Mouse (Mus musculus) lung, adult 18-20 months (tissue): Measurements from ENCODE around the gene Pde4b.
A peak's percentile ranks its signal among the peaks of the same experiment; 100 is the strongest.

ENCODE experiments used
- DNase-seq, 2 experiments: peaks; one replicate each; pipeline ENCODE4 v3.0.0; 2022; ENCODE audit warnings: mixed read lengths in 2 of 2

Pde4b gene

DNA sequence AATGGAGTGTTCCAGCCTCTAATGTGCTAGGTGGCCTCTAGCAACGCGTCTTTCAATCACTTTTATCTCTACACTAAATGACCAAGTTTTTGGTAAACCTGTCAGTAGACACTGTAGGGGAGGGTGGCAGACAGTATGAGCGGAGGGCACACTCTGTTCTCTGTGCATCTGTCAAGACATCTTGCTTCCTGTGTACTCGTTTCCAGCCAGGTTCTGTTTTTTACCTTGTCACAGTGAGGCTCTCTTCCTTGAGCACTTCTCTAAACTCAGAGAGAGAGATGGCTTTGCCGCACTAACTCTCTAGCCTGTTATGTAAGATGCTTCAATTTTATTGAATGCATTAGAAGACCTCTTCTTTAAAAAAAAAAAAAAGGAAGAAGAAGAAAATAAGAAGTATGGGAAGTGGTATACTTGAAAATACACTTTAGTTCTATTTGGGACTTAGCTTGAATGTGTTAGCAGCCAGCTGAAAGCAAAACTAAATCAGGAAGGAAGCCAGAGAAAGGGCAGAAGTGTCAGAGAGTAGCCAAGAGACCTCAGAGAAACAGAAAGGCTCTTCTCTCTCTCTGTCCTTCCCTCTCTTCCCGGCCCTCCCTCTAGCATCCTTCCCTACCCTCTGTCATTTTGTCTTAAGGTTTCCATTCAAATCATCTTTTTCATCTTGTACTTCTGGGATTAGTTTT is 202.8 kb downstream of the Pde4b start:
- DNase-seq: no peak

DNA sequence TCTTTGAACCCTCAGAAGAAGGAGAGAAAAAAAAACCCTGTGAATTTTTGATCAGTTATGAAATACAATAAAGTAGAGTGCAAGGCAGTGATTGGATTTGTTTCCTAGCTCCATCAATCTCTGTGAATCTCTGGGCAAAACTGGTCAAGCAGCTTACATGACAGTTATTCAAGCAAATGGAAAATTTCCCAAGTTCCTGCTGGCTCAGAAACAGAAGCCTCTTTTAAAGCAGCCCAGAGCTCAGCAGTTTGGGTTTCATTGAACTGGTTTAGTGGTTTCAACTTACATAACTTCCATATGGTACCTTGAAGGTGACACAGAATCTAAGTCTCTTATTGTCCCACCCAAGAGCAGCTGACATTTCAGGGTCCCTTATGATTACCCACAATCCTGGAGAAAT is 210.2 kb downstream of the Pde4b start:
- DNase-seq: no peak

DNA sequence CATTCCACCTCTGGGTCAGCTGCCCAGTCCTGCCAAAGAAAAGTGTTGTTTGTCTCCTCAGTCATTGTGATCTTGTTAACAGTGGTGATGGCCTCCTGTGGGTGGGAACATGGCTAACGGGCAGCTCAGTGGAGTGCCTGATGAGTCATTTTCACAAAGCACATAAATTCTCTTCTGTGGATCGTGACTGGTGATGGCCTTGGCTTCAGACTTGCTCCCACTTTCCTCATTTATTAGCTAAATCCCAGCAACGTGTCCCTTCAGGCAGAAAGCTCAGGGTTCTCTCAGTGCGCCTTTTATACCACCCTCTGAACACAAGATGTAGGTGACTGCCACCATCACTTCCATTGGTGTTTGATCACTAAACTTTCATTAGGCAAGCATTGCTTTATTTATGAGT is 215.2 kb downstream of the Pde4b start:
- DNase-seq: no peak

DNA sequence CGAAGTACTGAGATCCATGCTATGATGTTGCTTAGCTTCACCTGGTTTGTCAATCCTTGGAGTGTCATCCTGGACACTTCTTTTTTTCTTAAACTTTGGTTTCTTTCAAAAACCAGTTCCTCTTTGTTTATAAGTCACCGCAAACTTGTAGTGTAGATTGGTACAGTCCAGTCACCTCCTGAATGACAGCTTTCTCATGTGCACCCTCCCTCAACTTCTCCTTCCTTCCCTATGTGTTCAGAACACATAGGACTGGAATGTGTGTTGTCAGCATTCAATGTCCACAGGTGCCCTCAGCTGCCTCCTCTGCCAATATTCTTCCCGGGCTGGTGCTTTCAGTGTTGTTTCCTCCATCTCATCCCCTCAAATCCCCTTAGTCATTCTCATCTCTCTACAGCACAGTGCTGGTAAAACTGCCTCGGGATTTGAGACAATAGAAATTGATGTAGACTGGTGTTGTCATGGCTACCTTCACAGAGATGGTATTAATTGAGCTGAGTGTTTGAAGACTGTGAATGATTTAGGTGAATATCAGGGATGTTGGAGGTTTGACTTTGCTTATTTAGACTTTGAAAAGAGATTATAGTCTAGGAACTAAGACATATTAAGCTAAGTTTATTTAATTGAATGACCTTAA is 220.4 kb downstream of the Pde4b start:
- DNase-seq: no peak

DNA sequence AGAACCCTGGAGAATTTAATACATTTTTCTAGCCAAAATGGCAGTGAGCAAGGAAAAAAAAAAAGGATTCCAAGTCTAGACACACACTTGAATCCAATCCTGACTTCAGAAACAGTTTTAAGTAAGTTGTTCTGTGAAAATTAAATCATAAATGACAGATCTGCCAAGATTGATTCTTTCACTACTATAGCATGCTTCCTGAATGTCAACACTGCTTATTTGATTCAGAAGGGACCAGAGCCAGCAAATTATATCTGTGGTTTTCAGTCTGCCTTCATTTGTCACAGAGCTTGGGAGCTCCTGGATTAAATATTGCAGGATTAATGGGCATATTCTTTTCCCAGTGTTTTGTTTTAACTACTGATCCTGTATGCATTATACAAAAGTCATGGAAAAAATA is 223.3 kb downstream of the Pde4b start:
- DNase-seq: no peak

DNA sequence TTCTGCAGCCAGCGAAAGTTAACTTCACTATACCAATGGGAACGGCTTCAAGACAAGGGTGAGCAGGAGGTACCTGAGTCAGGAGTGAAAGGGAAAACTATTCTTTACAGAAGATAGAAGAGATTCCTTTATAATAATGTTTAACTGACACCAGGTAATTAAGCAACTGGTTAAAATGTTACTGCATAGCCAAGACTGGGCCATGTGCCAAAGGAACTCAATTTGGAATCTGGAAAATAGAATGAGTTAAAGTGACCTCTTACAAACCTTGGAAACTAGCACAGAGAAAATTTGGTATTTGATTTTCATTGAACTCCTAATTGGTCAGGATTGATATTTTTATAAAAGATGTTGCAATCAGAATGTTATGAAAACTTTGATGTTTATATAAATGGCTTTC is 228.7 kb downstream of the Pde4b start:
- DNase-seq: no peak

DNA sequence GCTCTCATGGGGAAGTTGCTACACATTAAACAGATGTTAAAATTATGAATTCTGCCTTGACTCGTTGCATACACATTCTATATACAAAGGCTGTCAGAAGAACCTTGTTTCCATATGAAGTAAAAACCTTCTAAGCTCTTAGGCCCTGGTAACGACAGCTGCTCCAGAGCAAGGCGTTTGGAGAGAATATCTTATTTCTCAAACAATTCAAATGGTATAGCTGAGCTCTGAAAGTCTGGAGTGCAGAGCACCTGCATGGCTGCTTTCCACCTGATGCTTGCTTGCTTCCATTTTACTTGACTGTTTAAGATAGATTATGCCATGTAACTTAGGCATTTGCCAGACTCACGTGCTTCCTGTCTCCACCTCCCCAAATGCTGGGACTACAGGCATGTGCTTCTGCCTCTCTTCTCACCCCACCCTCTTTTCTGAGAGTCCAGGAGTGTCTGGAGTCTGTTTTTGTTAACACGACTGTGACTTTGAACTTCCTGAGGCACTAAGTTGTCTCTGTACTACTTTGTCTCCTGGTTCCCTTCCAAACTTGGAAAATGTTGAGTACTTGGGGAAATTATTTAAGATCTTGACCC is 229.4 kb downstream of the Pde4b start:
- no peak for DNase-seq

DNA sequence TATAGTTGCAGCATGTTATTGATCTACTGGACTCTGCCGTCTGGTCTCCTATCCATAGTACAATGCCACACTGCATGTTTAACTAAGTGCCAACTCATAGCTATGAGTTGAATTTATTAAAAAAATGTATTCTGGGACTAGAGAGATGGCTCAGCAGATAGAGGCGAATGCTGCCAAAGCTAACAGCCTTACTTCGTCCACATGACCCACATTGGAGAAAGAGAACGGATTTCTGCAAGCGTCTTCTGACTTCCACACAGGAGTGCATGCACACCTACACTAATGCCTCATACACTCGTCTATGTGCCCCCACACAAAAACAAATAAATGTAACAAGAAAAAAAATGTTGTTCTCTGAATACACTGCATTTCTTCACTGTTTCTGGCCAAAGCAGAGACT is 231.3 kb downstream of the Pde4b start:
- no peak for DNase-seq

DNA sequence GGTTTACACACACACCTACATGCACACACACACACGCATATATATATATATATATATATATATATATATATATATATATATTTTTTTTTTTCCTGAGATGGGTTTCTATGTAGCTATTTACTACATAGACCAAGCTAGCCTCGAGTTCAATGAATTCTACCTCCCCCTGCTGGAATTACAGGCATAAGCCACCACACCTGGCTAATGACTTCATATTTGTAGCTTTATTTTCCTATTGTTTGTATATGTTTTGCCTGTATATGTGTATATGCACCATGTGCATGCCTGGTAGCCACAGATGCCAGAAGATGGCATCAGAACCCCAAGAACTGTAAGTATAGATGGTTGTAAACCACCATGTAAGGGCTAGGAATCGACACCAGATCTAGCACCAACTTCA is 234.0 kb downstream of the Pde4b start:
- no peak for DNase-seq

DNA sequence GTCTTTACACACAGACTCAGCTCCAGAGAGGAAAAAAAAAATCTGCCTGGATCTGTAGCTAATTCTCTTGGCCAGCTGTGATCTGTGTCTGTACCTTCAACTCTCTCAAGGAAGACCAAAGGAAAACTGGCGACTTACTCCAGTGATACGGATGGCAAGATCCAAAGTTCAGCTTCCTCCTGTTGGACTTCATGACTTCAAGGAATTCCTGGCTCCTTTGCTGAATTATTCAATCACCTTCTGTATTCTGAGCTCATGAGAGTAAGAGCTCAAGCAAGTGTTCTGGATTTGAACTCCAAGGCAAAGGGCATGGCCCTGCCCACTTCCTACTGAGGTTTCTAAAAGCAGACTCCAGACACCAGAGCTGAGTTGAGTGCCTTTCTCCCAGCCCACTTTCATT is 245.0 kb downstream of the Pde4b start:
- no peak for DNase-seq

DNA sequence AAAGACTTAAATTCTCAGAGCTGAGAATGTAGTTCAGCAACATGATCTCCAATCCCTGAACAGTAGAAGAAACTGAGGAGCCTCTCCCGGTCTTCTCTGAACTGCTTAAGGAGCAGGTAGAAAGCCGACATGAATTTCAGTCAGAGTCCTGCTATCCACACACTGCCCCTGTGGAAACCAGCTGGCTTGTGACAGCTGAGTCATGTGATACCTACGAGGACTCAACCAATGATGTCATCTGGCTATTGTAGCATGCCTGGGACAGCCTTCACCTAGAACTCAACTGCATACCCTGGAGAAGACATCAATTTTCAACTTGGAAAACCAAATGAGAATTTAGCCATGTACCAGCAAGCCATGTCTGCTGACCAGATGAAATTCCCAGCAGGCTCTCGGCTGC is 245.5 kb downstream of the Pde4b start:
- no peak for DNase-seq

DNA sequence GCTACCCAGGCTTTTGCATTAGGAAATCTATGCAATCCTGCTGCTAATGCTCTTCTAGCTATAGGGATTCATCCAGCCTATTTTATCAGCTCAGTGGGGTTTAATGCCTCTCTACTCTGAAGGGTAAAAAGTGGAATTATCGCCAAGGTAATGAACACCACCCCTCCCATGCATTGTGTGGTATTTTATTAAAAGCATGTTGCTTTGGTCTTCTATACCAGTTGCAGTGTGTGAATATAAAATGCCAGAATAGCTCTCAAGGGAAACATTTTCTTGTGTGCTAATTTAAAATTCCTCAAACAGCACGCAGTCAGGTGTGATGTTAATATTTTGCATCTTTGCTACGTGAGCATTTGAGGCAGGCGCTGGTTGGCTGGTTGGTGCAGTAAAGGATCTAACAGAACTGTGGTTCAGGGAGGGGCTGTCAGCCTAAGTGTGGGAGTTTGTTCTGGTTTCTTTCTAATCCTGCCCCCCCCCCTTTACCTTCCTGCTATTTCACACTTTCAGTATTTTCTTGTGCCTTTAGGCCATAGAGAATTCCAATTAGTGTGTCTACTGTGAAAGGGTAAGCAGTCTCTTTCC is 259.7 kb downstream of the Pde4b start:
- DNase-seq: no peak

DNA sequence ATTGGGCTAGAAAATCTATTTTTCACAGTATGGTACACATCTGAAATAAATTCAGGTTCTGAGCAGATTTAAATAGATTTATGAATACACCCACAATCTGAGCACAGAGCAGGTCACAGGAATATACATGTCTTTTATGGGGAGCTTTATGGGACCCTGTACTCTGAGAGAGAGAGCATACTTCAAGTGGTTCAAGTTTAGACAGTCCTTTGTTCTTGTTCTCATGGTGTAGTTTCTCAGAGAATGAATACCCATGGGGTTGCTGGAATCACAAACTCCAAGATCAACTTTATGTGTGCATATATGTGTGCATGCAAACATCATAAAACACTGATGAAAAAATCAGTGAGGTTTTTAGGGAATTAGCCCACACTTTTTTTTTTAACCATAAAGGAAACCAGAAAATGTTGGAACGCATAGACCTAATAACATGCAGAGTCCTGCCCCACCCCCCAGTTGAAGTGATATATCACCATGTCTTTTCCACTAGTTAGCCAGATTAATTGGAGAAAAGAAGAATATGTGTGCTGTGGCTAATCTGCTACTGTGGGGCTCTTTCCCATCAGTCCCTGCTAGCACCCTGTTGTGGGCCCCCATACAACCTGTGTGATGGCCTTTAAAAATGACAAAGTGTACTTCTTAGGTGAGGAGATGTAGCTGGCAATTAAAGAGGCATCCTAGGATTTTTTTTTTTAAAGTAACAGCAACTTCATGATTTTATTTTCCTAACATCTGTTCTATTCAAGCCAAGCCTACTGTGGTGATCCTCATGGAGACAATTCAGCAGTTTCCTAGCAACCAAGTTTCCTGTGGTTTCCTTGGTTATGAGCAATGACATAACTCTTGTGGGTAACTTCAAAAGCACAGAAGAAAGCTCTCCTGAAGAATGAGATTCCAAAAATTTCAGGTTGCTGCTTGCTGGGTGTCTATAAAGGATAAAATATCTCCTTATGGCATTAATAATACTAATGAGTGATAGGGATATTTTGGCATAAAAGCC is 264.4 kb downstream of the Pde4b start:
- DNase-seq: no peak

DNA sequence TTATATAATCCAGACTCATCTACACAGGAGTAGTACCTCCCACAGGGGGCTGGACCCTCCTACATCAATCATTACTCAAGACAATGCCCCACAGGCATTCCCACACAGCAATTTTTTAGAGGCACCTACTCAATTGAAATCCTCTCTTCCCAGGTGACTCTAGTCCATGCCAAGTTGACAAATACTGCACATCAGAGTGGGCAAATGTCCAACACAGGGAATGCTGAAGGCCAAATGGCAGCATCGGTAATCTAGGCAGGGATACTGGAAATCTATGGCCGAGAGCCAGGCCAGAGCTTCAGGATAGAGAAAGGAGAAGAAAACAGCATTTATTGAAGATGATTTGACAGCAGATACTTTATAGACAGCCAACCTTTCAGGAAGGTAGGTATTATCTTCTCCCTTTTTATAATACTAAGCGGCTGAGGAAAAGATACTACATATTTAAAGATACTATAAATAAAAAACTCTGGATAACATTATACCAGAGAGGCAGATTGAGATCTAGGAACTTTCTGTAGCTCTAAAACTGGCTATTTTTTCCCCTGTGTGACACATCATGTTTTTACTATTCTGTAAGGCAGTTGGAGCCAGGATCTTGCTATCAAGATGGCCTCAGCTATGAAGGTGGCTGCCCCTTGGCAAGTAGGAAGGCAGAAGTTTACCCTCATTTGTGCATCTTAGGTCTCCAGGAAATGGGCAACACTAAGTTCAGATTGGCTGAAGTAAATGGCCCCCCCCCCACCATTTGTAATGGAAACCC is 266.5 kb downstream of the Pde4b start:
- no peak for DNase-seq

DNA sequence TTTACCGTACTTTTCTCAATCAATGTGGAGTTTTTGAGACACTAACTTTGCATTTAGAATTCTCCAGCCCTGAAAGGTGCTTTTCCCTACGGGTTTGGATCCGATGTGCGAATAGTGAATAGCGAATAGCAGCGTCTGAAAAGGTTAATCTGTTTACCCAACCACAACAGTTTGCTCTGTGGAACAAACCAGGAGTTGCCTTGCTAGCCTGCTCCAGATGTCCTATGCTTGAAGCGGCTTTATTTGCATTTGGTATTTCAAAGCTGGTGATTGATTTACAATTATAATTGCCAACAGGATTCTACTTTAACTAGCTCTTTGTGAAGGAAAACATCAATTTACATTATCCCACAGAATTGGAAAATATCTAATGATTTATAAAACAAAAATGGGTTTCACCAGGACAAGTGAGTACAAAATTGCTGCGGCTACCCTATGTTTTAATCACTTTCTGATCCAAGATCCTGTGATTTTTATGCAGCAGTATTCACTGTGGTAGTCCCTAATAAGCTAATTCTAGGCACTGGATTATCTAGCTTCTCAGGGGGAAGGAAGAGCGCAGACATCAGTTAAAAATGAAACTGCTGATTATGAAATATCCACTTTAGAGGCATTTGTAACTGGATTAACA is 280.9 kb downstream of the Pde4b start:
- no peak for DNase-seq

DNA sequence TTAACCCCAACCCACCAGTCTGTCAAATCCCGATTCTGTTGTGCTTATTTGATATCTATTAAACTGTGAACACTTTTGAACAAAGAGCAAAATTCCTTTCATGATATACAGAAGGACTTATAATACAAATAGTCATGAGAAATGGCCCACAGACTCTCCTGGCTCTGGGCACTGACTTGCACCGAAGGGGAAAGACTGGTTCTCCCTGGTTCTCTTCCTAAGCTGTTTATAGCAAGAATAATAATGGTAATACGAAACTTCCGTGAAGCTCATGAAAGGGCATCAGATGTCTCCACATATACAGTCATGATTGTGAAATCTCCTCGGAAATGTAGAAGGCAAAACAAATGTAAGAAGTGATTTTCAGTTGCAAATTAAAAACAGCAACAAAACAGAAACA is 287.3 kb downstream of the Pde4b start:
- peak in 1 of 2 experiments; percentile 2 for DNase-seq

DNA sequence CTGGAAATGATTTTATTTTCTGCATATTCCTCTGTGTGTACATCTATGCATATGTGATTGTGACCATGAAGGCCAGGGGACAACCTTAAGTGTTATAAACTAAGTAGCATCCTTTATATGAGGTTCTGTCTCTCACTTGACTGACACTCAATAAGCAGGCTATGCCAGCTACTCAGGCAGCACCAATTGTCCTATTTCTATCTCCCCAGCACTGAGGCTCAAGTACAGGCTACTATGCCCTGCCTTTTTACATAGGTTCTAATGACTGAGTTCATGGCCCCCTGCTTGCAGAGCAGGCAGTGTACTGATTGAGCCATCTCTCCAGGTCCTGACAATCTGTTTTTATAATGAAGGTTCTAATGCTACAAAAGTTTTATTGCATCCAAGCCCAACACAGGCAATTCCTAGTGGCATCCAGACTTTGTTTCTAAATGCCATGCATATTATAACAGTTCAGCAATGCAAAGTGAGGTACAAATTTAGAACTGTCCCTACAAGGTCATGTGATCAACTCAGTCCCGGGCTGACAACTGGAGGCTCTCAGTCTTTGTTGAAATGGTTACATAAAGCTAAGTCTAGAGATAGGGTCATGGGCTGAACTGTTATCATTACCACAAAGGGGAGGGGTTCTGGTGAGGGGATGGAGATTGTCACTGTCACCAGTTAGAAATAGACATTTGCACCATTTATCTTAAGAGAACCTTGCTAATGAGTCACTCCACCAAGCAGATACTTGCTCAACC is 295.6 kb downstream of the Pde4b start:
- DNase-seq: no peak

DNA sequence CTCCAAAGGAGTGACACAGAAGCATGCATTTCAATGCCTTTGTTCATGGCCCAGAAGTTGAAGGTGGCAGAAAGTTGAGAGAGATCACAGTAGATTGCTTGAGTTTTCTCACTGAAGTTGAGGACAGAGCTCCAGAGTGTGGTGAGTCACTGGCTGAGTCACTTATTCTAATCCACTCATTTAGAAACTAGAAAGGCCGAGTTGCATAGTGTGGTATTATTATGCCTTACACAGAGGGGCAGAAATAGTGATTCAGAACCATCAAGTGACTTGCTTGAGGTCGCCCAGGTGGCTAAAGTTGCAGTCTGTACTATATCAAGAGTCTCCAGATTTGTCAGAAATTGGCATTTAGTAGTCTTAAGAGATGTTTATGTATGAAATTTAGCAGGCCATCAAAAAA is 306.3 kb downstream of the Pde4b start:
- DNase-seq: no peak

DNA sequence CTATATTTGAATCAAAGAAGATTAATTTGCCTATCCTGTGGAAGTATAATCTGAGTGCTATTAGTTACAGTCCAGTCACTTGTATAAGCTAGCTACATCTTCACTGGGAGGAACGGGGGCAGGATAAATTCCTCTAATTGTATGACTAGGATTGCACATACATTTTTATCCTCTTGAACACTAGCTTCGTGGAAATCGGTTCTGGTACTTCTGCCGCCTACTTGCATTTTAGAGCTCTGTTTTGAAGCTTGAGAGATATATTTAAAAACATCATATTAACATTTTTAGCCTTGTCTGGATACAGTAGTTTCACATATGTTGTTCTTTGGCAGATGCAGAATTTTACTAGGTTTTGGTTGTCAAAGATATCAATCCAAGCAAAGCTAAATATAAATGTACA is 310.0 kb downstream of the Pde4b start:
- DNase-seq: no peak

DNA sequence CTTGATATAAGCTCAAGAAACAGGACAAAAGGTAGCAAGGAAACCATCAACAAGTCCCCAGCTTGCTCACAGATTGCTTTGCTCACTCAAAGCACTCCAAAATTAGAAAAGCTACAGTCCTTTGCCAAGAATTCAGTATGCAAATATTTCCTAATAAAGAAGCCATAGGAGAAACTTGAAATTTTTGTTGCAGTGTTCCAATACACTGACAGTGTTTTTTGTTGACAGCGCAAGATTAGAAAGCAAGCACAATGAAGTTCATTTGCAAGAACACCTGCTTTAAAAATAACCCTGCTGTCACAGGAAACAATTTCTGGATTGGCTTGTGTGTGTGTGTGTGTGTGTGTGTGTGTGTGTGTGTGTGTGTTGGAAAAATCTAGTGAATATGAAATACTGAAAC is 311.2 kb downstream of the Pde4b start:
- no peak for DNase-seq

DNA sequence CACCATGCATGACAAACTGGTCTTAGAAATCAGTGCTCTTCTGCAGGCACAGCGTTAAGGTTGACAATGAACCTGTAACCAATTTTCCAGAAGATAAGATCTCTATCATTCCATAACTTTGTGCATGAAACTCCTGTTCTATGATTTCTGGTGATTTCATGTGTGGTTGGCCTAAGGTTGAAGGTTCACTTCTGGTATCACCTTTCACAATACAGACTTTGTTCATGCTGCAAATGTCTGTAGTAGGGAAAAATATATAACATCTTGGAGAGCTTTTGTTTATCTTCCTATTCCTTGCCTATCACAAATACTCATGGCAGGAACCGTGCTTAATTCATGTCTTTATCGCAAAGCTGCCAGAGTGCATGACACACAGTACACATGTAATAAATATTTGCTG is 319.5 kb downstream of the Pde4b start:
- no peak for DNase-seq
